ENCODE assay signal across 7 mouse cellular contexts in genomic region chr14:78482385-78483231, GRCm38 (mm10). TPM values are rescaled to one million over a fixed set of nuclear protein-coding genes. Genes with fewer than 3 reads are reported as not detected.
DNase-seq lines count a peak whose midpoint lies in the region; ATAC-seq and TF ChIP-seq lines count a peak whose summit lies in the region.

No protein-coding gene starts in this region.

- peak; percentile 43 for DNase-seq in T-cell, adult 2 months (ENCODE audit: low spot score)
- peak; percentile 42 to 44 for DNase-seq in cerebellum, adult 2 months
- DNase-seq in forelimb bud, embryonic 11.5 days (ENCODE audit: low read depth, low spot score): peak; percentile 49
- DNase-seq in left cerebral cortex, postnatal 10 days (ENCODE audit: extremely low spot score in 1 of 2, low spot score in 2 of 2): peak; percentile 64 to 73
- peak; percentile 48 to 59 for DNase-seq in right cerebral cortex, postnatal 36 days (ENCODE audit: low spot score in 2 of 2)

- H3K36me3 ChIP-seq in megakaryocyte, embryonic 14.5 days (replicated peaks; ENCODE audit: low read length): no peaks in the 10 kb centered on the region

- H3K27ac ChIP-seq in cerebellum, adult 2 months (ENCODE audit: insufficient read depth, low read length): no peak overlapping the region

- TF ChIP-seq POLR2A in cerebellum, adult 2 months (IDR thresholded peaks at IDR 0.05; ENCODE audit: borderline replicate concordance, insufficient read depth, low read length): no peak

- H3K27me3 ChIP-seq in cerebellum, adult 2 months (ENCODE audit: control insufficient read depth, insufficient read depth, low read length): no peaks in the 10 kb centered on the region
- H3K27me3 ChIP-seq in megakaryocyte, embryonic 14.5 days (replicated peaks): peaks cover 7% of the 10 kb centered on the region

- H3K9me3 ChIP-seq in megakaryocyte, embryonic 14.5 days: no peaks in the 10 kb centered on the region

- WGBS in cerebellum, adult 2 months: 11% methylated on average over 14 of the region's 14 CpGs

- intact Hi-C loops in left cerebral cortex, postnatal 10 days (cut with DNase I): loop anchor here (5.0 to 10.0 kb wide), 2 partner anchors 195 to 1338 kb away; no protein-coding TSS in a partner anchor

- H3K4me1 ChIP-seq in cerebellum, adult 2 months (ENCODE audit: control insufficient read depth, insufficient read depth, low read length): peaks cover 7% of the 10 kb centered on the region
- H3K4me1 ChIP-seq in megakaryocyte, embryonic 14.5 days: peaks cover 8% of the 10 kb centered on the region; the same call in 1 of the 2 replicates

- TF ChIP-seq CTCF in cerebellum, adult 2 months (IDR thresholded peaks at IDR 0.05; ENCODE audit: borderline replicate concordance, insufficient read depth, low read depth, low read length): peak; percentile 83

- H3K4me3 ChIP-seq in cerebellum, adult 2 months (replicated peaks; ENCODE audit: insufficient read depth, low read depth, low read length): no peak overlapping the region
- peak overlapping the region; percentile 59 for H3K4me3 ChIP-seq in megakaryocyte, embryonic 14.5 days (replicated peaks)

- ATAC-seq in inflammation-experienced regulatory T-cells, adult 6 months: peak; percentile 100

RNA-seq across cellular contexts. Expression of gene Akap11, which starts 54.0 kb away (rescaled TPM):
- polyA plus RNA-seq in cerebellum, adult 2 months (2012; rRNA removed): 51.0 TPM in 2 replicates
- 10 to 100 TPM in 2 of 3 experiments, 1 to 10 TPM in 1; 7.0 to 12.2 (median 10.4) TPM for polyA plus RNA-seq in inflammation-experienced regulatory T-cells, adult 6 months (2017; shearing (Covaris generic))
- total RNA-seq in left cerebral cortex, postnatal 10 days (2021): 100 to 1,000 TPM; 156 to 162 TPM
- 0.18 TPM in 1 of 2 replicates, not detected in the other for polyA plus RNA-seq in megakaryocyte, embryonic 14.5 days (2012; ENCODE audit: insufficient read depth, low replicate concordance)
